Mouse (Mus musculus) liver, adult 2 months (tissue): Measurements from ENCODE around the gene Flywch2.

Experiments
- CTCF ChIP-seq: fragments of 200-500 bp; IDR thresholded peaks from 2 replicates; pipeline ENCODE4 v1.5.1; 2011; ENCODE audit warnings: low read depth, low read length, control low read depth
- POLR2A ChIP-seq: fragments of 200-500 bp; IDR thresholded peaks from 2 replicates; pipeline ENCODE4 v1.6.1; 2011; ENCODE audit warnings: low read length, control low read depth; ENCODE audit not compliant: insufficient read depth; ENCODE audit errors: extremely low read depth

DNA sequence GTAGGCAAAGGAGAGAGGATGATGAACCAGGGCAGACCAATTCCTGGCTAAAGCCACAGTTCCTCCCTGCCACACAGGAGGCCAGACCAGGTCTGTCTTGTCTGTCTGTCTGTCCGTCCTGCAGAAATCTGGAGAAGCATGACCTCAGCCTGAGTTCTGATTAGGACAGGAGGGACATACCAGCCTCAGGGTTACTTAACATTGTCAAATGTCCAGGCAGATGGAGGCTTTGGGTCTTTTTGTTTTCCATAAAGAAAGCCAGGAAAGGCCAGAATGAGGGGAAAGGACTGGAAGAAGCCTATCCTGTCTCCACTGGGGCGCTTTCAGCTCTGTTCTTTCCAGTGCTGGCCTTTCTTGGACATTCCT, 47.1 kb downstream of the Flywch2 start:
- no peak for TF ChIP-seq CTCF
- no peak for TF ChIP-seq POLR2A
